Mouse (Mus musculus) thymus, adult 2 months (tissue): ENCODE data around the gene Il18.

Source experiments
- CTCF ChIP-seq: fragments of 200-500 bp; IDR thresholded peaks from 2 replicates; pipeline ENCODE4 v1.5.1; 2012; ENCODE audit warnings: mild to moderate bottlenecking, control low read depth, low read length, moderate library complexity, borderline replicate concordance; ENCODE audit not compliant: control insufficient read depth, poor library complexity, insufficient read depth; ENCODE audit errors: extremely low read depth
- POLR2A ChIP-seq: fragments of 200-500 bp; IDR thresholded peaks from 2 replicates; pipeline ENCODE4 v1.6.1; 2012; ENCODE audit warnings: mild to moderate bottlenecking, low read length, control low read depth, moderate library complexity; ENCODE audit not compliant: control insufficient read depth, poor library complexity, insufficient read depth; ENCODE audit errors: extremely low read depth

GRCm38 (mm10) chr9:50536603-50537135 lies 18.0 kb upstream of the Il18 start:
- TF ChIP-seq POLR2A = no peak
- TF ChIP-seq CTCF = no peak
